Mouse (Mus musculus) cortical plate, adult 2 months (tissue): ENCODE results near the gene Crip2.

Experiments used
- CTCF ChIP-seq: fragments of 200-500 bp; IDR thresholded peaks from 2 replicates; pipeline ENCODE4 v1.5.1; 2011; ENCODE audit warnings: mild to moderate bottlenecking, control low read depth, low read length; ENCODE audit not compliant: insufficient read depth; ENCODE audit errors: extremely low read depth
- POLR2A ChIP-seq: fragments of 200-500 bp; IDR thresholded peaks from 2 replicates; pipeline ENCODE4 v1.6.1; 2011; ENCODE audit warnings: mild to moderate bottlenecking, low read length, control low read depth; ENCODE audit not compliant: insufficient read depth; ENCODE audit errors: extremely low read depth

DNA sequence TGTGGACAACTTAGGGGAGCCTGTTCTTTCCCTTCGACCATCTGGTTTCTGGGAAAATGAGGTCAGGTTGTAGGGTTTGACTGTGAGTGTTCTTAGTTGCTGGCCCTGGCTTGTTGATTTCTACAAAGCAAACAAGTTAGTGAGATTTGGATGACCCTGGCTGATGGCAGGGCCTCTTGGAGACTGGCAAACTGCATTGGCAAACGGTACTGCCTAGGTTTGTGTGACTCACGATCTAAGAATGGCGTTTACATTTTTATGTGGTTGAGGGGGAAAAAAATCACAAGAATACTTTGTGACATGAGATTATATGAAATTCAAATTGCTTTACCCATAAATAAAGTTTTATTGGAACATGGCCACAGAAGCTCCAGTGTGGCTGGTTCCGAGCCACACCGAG, 33.6 kb upstream of the Crip2 start:
- TF ChIP-seq CTCF = no peak
- TF ChIP-seq POLR2A = no peak
